Mouse (Mus musculus): Measurements from ENCODE around the gene 4930519P11Rik.

DNA sequence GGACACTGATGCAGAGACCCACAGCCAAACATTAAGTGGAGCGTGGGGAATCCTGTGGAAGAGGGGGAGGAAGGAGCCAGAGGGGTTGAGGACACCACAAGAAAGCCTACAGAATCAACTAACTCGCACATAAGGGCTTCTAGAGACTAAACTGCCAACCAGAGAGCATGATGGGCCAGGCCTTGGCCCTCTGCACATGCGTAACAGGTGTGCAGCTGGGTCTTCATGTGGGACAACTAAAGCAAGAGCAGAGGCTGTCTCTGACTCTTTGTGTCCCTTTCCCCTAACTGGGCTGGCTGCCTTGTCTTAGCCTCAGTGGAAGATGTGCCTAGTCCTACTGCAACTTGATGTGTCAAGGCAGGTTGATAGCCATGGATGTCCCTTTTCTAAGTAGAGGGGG, 3.8 kb upstream of the 4930519P11Rik start:
- TF ChIP-seq CTCF (IDR thresholded peaks at IDR 0.05; ENCODE audit: low read depth, low read length) (no peak), GATA1 (IDR thresholded peaks at IDR 0.05; ENCODE audit: borderline replicate concordance, low read length) (no peak)
